Mouse (Mus musculus) CH12.LX (cell line): ENCODE data around the gene 2610528A11Rik. TPM values are rescaled to one million over a fixed set of nuclear protein-coding genes. Genes with fewer than 3 reads are reported as not detected.

Experiments used
- DNase-seq: peaks from one replicate; pipeline ENCODE4 v3.0.0-alpha.2; 2013; ENCODE audit errors: extremely low read depth
- H3K27ac ChIP-seq: 2 replicates; pipeline ENCODE4 v1.5.1; 2012; ENCODE audit warnings: low read depth, mild to moderate bottlenecking, control low read depth, moderate library complexity; ENCODE audit not compliant: insufficient read depth
- H3K27me3 ChIP-seq: replicated peaks from 2 replicates; pipeline ENCODE3; 2012; ENCODE audit warnings: inconsistent platforms
- H3K36me3 ChIP-seq, 2 experiments: replicated peaks in 1 of 2; 2 replicates each; pipeline versions ENCODE3 to v1.6.1; 2012; ENCODE audit warnings: inconsistent platforms in 1 of 2, low read length in 1 of 2, mild to moderate bottlenecking in 1 of 2, mixed read lengths in 1 of 2, moderate library complexity in 1 of 2; ENCODE audit not compliant: control insufficient read depth in 1 of 2, insufficient read depth in 1 of 2
- H3K4me1 ChIP-seq, 2 experiments: 2 replicates each; pipeline ENCODE4 v1.6.1; 2012; ENCODE audit warnings: inconsistent platforms in 1 of 2, moderate library complexity in 1 of 2; ENCODE audit not compliant: insufficient read depth in 2 of 2, control insufficient read depth in 1 of 2
- H3K4me2 ChIP-seq: 2 replicates; pipeline ENCODE4 v1.6.1; 2012; ENCODE audit warnings: low read depth, mild to moderate bottlenecking, control low read depth; ENCODE audit not compliant: poor library complexity, insufficient read depth, severe bottlenecking
- H3K4me3 ChIP-seq, 3 experiments: fragments of 150-350 bp in 1 of 3; sonication (generic) in 1 of 3; replicated peaks in 1 of 3; 2 replicates each; pipeline versions ENCODE3 to v1.5.1; 2011 to 2012; ENCODE audit warnings: low read depth in 2 of 3, low read length in 2 of 3, mild to moderate bottlenecking in 2 of 3, moderate library complexity in 2 of 3, control low read depth in 1 of 3, improper control_type of control experiment in 1 of 3, inconsistent platforms in 1 of 3, mixed read lengths in 1 of 3; ENCODE audit not compliant: poor library complexity in 1 of 3
- H3K79me2 ChIP-seq: replicated peaks from 2 replicates; pipeline ENCODE4 v1.6.1; 2012; ENCODE audit warnings: mild to moderate bottlenecking, moderate library complexity; ENCODE audit not compliant: control insufficient read depth, poor library complexity, insufficient read depth, severe bottlenecking; ENCODE audit errors: extremely low read depth
- H3K9ac ChIP-seq: 2 replicates; pipeline ENCODE4 v1.6.1; 2012; ENCODE audit warnings: low read depth, mild to moderate bottlenecking, control low read depth, moderate library complexity; ENCODE audit not compliant: insufficient read depth
- H3K9me3 ChIP-seq: replicated peaks from 2 replicates; pipeline ENCODE3; 2012; ENCODE audit warnings: low read length, inconsistent platforms, mixed read lengths
- CHD2 ChIP-seq: IDR thresholded peaks from 2 replicates; pipeline ENCODE4 v1.6.1; 2011; ENCODE audit warnings: low read length, improper control_type of control experiment
- CTCF ChIP-seq, 2 experiments: IDR thresholded peaks in 1 of 2; conservative IDR thresholded peaks in 1 of 2; 2 replicates each; pipeline ENCODE4 v1.5.1; 2011 to 2012; ENCODE audit warnings: low read depth in 2 of 2, low read length in 2 of 2, improper control_type of control experiment in 1 of 2, inconsistent platforms in 1 of 2, mild to moderate bottlenecking in 1 of 2, moderate library complexity in 1 of 2
- ELF1 ChIP-seq: IDR thresholded peaks from 2 replicates; pipeline ENCODE4 v1.6.1; 2014; ENCODE audit warnings: low read depth, mild to moderate bottlenecking, inconsistent platforms, low read length, improper control_type of control experiment
- EP300 ChIP-seq: IDR thresholded peaks from 2 replicates; pipeline ENCODE4 v1.6.1; 2011; ENCODE audit warnings: low read length, improper control_type of control experiment
- GABPA ChIP-seq: IDR thresholded peaks from 2 replicates; pipeline ENCODE4 v1.6.1; 2012; ENCODE audit warnings: low read depth, low read length, improper control_type of control experiment, inconsistent platforms; ENCODE audit not compliant: insufficient replicate concordance
- KAT2A ChIP-seq: IDR thresholded peaks from 2 replicates; pipeline ENCODE4 v1.6.1; 2012; ENCODE audit warnings: low read length, improper control_type of control experiment, inconsistent platforms; ENCODE audit not compliant: insufficient replicate concordance
- MAFK ChIP-seq: IDR thresholded peaks from 2 replicates; pipeline ENCODE4 v1.6.1; 2011; ENCODE audit warnings: low read length, improper control_type of control experiment; ENCODE audit not compliant: insufficient replicate concordance
- MEF2A ChIP-seq: IDR thresholded peaks from 2 replicates; pipeline ENCODE4 v1.6.1; 2014; ENCODE audit warnings: low read depth, mild to moderate bottlenecking, inconsistent platforms, low read length, improper control_type of control experiment, borderline replicate concordance
- MXI1 ChIP-seq: IDR thresholded peaks from 2 replicates; pipeline ENCODE4 v1.6.1; 2011; ENCODE audit warnings: mild to moderate bottlenecking, low read depth, low read length, improper control_type of control experiment
- MYC ChIP-seq: IDR thresholded peaks from 2 replicates; pipeline ENCODE4 v1.6.1; 2011; ENCODE audit warnings: low read depth, mild to moderate bottlenecking, improper control_type of control experiment, low read length
- NRF1 ChIP-seq: IDR thresholded peaks from 2 replicates; pipeline ENCODE4 v1.6.1; 2014; ENCODE audit warnings: low read depth, mild to moderate bottlenecking, inconsistent platforms, low read length, improper control_type of control experiment, moderate library complexity
- POLR2A ChIP-seq: IDR thresholded peaks from 2 replicates; pipeline ENCODE4 v1.6.1; 2011; ENCODE audit warnings: low read depth, mild to moderate bottlenecking, improper control_type of control experiment, low read length
- RAD21 ChIP-seq: IDR thresholded peaks from 2 replicates; pipeline ENCODE4 v1.6.1; 2011; ENCODE audit warnings: low read depth, mild to moderate bottlenecking, low read length, improper control_type of control experiment, moderate library complexity
- TBP ChIP-seq: conservative IDR thresholded peaks from 2 replicates; pipeline ENCODE4 v1.6.1; 2011; ENCODE audit warnings: low read depth, low read length, improper control_type of control experiment
- TCF12 ChIP-seq: IDR thresholded peaks from 2 replicates; pipeline ENCODE4 v1.6.1; 2014; ENCODE audit warnings: low read depth, mild to moderate bottlenecking, inconsistent platforms, low read length, improper control_type of control experiment
- UBTF ChIP-seq: IDR thresholded peaks from 2 replicates; pipeline ENCODE4 v1.6.1; 2012; ENCODE audit warnings: low read depth, mild to moderate bottlenecking, inconsistent platforms, low read length, improper control_type of control experiment, moderate library complexity
- ZC3H11A ChIP-seq: IDR thresholded peaks from 2 replicates; pipeline ENCODE4 v1.6.1; 2012; ENCODE audit warnings: low read depth, mild to moderate bottlenecking, inconsistent platforms, low read length, improper control_type of control experiment
- dilution Hi-C: fragments of 300-500 bp; cut with MboI; formaldehyde crosslinking; loops from 2 replicates; pipeline ENCODE4 v1.14.3; 2020; ENCODE audit warnings: low sequenced_read_pairs; ENCODE audit not compliant: extremely low pct_unique_long_range_greater_than_20kb, extremely low pct_ligation_motif_present
- in situ Hi-C: fragments of 300-500 bp; cut with MboI; formaldehyde crosslinking; loops from 3 replicates; pipeline ENCODE4 v1.14.3; 2019; ENCODE audit warnings: low sequenced_read_pairs, low pct_ligation_motif_present, low pct_unique_long_range_greater_than_20kb, mixed read lengths
- polyA plus RNA-seq: library from polyadenylated mRNA; unstranded; fragments of >175 nt; gene quantifications from 2 replicates; pipeline ENCODE4 v1.2.1, GENCODE M21; 2012; ENCODE audit warnings: low read depth; ENCODE audit not compliant: insufficient read length
- total RNA-seq, 2 experiments: library from RNA; depleted of rRNA; stranded (reverse); fragments of 300-350 nt in 1 of 2; fragments of >200 nt in 1 of 2; gene quantifications; 2 replicates each; pipeline ENCODE4 v1.2.3; 2012 to 2014

The 2610528A11Rik gene
- total and polyA plus RNA-seq, 3 experiments: not detected

DNA sequence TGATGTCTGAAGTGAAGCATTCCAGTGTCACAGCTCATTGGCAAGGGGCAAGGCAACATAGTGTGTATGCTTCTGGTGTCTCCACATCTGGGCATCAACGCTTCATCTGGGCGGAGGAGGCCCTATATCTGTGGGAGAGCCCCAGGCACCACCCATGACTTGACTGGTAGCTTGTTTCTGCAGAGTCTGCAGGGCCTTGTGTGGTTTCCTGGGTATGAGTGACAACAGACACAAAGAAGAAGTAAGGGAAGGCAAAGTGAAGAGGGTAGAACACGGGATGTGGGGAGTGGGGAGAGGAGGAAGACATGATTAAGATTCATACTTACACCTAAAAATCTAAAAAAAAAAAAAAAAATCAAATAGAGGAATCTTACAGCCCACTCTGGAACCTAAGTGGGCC lies 11.3 kb downstream of the 2610528A11Rik start:
- Histone ChIP-seq H3K9ac (no peak overlapping the region), H3K4me1 (no peaks in the 10 kb centered on the region), H3K27ac (no peak overlapping the region), H3K27me3 (peaks cover 41% of the 10 kb centered on the region), H3K9me3 (no peaks in the 10 kb centered on the region), H3K4me2 (no peak overlapping the region), H3K36me3 (no peaks in the 10 kb centered on the region)
- DNase-seq: no peak
- TF ChIP-seq NRF1: no peak
- no peak for TF ChIP-seq MAFK
- no peak for TF ChIP-seq CTCF (conservative IDR thresholded peaks at IDR 0.05 in 1 of 2, IDR thresholded peaks at IDR 0.05 in 1 of 2; ENCODE audit: low read depth in 2 of 2, low read length in 2 of 2)
- no peak for TF ChIP-seq MXI1
- TF ChIP-seq MYC: no peak
- TF ChIP-seq EP300: no peak
- TF ChIP-seq CHD2: no peak
- TF ChIP-seq, all 38 proteins: peak for 0
- H3K79me2 ChIP-seq: no peaks in the 10 kb centered on the region
- H3K4me3 ChIP-seq: no peak overlapping the region
- in situ Hi-C loops: no loop called here
- dilution Hi-C loops: no loop called here

DNA sequence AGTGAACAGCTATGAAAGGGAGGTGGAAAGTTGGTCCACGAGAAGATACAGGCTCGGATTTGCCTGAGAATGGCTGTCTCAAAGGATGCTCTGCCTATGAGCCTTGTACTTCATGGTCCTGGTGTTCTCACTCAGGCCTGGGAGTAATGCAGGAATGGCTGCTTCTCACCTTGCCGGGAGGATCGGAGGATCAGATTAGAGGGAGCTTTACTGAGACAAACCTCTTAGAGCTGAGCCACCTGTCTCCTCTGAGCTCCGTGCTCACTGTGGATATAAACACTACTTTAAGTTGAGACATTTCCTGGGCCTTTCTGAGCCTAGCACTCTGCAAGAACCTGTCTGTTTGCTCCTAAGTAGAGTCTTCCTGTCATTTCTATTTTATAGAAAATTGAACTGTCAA lies 12.3 kb downstream of the 2610528A11Rik start:
- no peak overlapping the region for H3K4me2 ChIP-seq
- no peak overlapping the region for H3K27ac ChIP-seq
- H3K4me1 ChIP-seq: no peaks in the 10 kb centered on the region
- no peaks in the 10 kb centered on the region for H3K9me3 ChIP-seq
- no peak for TF ChIP-seq UBTF
- DNase-seq: no peak
- H3K36me3 ChIP-seq: no peaks in the 10 kb centered on the region
- no peak overlapping the region for H3K9ac ChIP-seq
- H3K79me2 ChIP-seq: no peaks in the 10 kb centered on the region
- H3K27me3 ChIP-seq: peaks cover 50% of the 10 kb centered on the region
- no peak overlapping the region for H3K4me3 ChIP-seq
- dilution Hi-C loops (no loop called here), in situ Hi-C loops (no loop called here)

DNA sequence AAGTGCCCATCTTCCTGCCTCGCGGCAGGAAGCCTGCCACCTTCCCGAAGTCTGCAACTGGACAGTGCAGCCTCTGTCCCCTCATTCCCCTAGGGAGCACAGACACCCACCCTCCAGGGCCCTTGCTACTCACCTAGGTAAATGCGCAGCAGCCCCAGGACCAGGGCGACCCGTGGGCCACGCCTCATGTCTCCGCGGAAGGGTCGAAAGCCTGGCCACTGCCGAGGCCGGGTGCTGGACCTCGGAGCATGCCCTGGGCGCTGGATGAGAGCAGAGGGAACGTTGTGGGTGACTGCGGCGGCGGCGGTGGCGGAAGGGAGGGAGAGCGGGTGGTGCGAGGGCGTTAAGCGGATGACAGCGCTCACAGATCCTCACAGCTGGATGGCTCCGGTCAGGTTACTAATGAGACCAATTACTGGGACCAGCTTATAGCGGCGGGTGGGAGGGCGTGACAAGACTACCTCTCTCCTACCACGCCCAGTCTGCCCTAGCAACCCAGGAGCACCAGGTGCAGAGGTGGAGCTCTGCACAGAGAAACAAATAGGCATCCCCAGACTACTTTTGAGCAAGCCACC lies 15.8 kb downstream of the 2610528A11Rik start, which contains the start of gene Cdhr1:
TSS of gene Cdhr1 (minus strand) at position 392 of the 575 bp plus-strand sequence.
- no peaks in the 10 kb centered on the region for H3K4me1 ChIP-seq
- TF ChIP-seq POLR2A (no peak), ZC3H11A (no peak), MYC (no peak), TCF12 (no peak), MEF2A (no peak), GABPA (no peak), NRF1 (no peak), RAD21 (no peak), KAT2A (no peak), ELF1 (no peak), TBP (no peak)
- TF ChIP-seq, all 38 proteins: peak for 0
- peaks cover 84% of the 10 kb centered on the region for H3K27me3 ChIP-seq
- H3K9me3 ChIP-seq: no peaks in the 10 kb centered on the region
- no peak within 1 kb of the TSS for H3K4me3 ChIP-seq
- H3K79me2 ChIP-seq: no peaks in the 10 kb centered on the region
- no peak within 1 kb of the TSS for H3K27ac ChIP-seq
- H3K9ac ChIP-seq: no peak within 1 kb of the TSS
- no peaks in the 10 kb centered on the region for H3K36me3 ChIP-seq
- no peak for DNase-seq
- dilution Hi-C loops: no loop called here
- H3K4me2 ChIP-seq: no peak within 1 kb of the TSS
- in situ Hi-C loops: no loop called here
